Mouse (Mus musculus): ENCODE results near the gene 6330409D20Rik.

Gene 6330409D20Rik

GRCm38 (mm10) chr2:32740916-32741272 lies at the start of gene 6330409D20Rik:
TSS of gene 6330409D20Rik (minus strand) at chr2:32741016.
- no peak for TF ChIP-seq GATA4 (IDR thresholded peaks at IDR 0.05; ENCODE audit: insufficient replicate concordance, low read length)

DNA sequence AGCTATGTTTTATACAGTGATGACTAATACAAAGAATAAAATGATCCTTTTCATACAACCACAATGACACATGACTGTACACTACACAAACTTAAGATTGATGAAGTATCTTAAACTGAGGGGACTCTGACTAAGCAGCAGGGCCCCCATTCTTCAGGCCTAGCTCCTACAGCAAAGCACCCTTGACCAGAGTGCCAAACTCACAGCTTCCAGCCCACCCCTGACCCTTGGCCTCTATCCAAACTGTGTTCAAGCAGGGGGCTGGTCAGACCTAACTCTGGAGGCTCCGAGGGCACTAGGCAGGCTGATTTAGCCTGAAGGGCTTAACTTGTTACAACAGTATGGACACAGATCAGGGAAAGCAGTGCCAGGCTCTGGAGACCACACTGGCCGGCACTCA lies 47.8 kb upstream of the 6330409D20Rik start:
- TF ChIP-seq GATA4 (IDR thresholded peaks at IDR 0.05; ENCODE audit: insufficient replicate concordance, low read length) = no peak

- no peak for TF ChIP-seq GATA4 (IDR thresholded peaks at IDR 0.05; ENCODE audit: insufficient replicate concordance, low read length)
Measured at GRCm38 (mm10) chr2:32787176-32787575, 46.4 kb upstream of the 6330409D20Rik start.

GRCm38 (mm10) chr2:32784048-32784681 lies 43.3 kb upstream of the 6330409D20Rik start, which contains the start of gene Cfap157:
TSS of gene Cfap157 (minus strand) at chr2:32784428.
- TF ChIP-seq GATA4 (IDR thresholded peaks at IDR 0.05; ENCODE audit: insufficient replicate concordance, low read length) = no peak

DNA sequence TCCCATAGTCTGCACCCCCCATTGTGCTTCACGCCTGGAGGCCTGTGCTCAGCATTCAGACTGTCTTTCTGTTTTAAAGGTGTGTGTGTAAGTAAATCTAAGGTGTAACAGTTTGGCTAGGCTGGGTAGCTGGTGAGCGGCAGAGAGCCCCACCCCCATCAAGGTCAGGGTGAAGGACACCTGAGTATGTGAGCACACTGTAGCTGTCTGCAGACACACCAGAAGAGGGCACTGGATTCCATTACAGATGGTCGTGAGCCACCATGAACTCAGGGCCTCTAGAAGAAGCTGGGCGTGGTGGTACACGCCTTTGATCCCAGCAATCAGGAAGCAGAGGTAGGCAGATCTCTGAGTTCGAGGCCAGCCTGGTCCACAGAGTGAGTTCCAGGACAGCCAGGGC lies 40.9 kb upstream of the 6330409D20Rik start:
- no peak for TF ChIP-seq GATA4 (IDR thresholded peaks at IDR 0.05; ENCODE audit: insufficient replicate concordance, low read length)

GRCm38 (mm10) chr2:32779714-32780113 lies 38.9 kb upstream of the 6330409D20Rik start:
- TF ChIP-seq GATA4 (IDR thresholded peaks at IDR 0.05; ENCODE audit: insufficient replicate concordance, low read length) = no peak

- no peak for TF ChIP-seq GATA4 (IDR thresholded peaks at IDR 0.05; ENCODE audit: insufficient replicate concordance, low read length)
Measured at GRCm38 (mm10) chr2:32779131-32779530, 38.3 kb upstream of the 6330409D20Rik start.

- no peak for TF ChIP-seq GATA4 (IDR thresholded peaks at IDR 0.05; ENCODE audit: insufficient replicate concordance, low read length)
Measured at GRCm38 (mm10) chr2:32778081-32778480, 37.3 kb upstream of the 6330409D20Rik start.

- no peak for TF ChIP-seq GATA4 (IDR thresholded peaks at IDR 0.05; ENCODE audit: insufficient replicate concordance, low read length)
Measured at GRCm38 (mm10) chr2:32776192-32776591, 35.4 kb upstream of the 6330409D20Rik start.

DNA sequence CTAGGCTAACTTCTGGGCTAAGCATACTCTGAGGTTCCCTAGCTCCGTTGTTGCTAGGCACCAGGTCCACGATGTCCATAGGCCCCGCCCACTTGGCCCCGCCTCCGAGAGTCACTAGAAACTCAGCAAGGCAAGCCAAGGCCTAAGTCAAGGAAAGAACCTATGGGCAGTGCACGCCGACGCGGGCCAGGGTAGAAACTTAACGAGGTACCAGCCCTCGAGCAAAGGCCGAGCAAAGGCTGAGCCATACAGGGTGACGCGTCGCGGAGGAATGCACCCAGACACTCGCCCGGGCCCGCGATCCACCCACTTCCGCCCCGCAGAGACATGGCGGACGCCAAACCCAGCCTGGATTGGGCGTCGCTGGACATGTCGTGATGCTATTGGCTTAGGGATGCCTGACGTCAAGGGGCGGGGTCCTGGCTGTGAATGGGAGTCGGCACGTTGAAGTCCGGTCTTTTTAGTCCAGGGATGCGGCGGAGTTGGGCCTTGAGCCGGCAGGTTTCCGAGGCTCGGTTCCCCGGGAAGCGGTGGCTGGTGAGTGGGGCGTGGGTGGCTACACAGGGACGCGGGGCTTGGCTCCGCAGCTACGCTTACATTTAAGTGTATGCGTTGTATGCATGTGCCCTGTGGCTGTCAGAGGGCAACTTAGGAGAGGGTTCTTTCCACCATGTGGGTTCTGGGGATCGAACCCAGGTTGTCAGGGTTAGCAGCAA lies 34.7 kb upstream of the 6330409D20Rik start, which contains the start of the genes Ttc16 and Ptrh1:
Gene Ttc16, minus strand, starts transcription at position 275 of the 716 bp plus-strand sequence.
Gene Ptrh1, plus strand, starts transcription at position 428 of the 716 bp plus-strand sequence.
- TF ChIP-seq GATA4 (IDR thresholded peaks at IDR 0.05; ENCODE audit: insufficient replicate concordance, low read length) = no peak

- no peak for TF ChIP-seq GATA4 (IDR thresholded peaks at IDR 0.05; ENCODE audit: insufficient replicate concordance, low read length)
Measured at GRCm38 (mm10) chr2:32772626-32773279, 31.9 kb upstream of the 6330409D20Rik start.

DNA sequence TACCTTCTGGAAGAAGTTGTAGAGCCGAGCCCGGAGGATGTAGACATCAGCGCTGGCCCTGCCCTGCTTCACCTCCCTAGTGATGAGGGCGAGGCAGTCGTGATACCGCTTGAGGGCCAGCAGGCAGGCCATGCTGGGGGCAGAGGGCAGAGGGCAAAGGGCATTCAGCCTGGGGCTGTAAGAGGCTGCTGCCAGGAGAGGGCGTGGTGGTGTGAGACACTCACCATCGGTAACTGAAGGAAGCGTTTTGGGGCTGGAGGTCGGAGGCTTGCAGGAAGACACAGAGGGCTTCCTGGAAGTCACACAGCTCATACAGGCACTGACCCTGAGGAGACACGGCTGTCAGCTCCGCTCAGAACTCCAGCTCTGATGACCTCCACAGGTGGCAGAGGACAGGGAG lies 31.1 kb upstream of the 6330409D20Rik start:
- no peak for TF ChIP-seq GATA4 (IDR thresholded peaks at IDR 0.05; ENCODE audit: insufficient replicate concordance, low read length)

DNA sequence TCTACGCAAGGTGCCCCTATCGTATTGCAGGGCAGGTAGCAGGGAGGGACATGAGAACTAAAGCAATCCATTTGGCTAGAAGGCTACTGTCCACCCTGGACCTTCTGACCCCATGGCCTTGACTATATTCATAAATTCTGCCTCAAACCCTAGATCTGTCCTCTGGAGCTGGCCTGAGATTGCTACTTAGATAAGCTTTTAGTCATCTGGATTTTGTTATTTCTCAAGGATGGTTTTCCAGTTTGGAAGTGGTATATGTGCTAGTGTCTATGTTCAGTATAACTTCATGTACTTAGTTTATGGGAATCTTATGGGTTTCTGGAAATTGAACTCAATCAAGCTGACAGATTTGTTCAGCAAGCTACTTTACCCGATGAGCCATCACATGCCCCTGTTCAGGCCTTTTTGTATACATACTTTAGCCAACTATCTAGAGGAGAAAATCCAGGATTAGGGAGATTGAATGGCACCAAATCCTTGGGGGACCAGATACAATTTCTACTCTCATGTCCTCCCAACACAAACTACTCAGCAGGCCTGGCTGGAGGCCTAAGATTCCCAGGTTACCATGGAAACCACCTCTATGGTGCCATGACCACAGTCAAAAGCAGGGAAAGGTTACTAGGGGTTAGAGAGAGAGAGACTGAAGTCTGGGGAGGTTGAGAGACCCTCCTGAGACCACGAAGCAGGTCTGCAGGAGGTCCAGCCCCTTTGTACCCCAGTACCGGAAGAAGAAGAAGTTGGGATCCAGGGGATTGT lies 28.7 kb upstream of the 6330409D20Rik start:
- TF ChIP-seq GATA4 (IDR thresholded peaks at IDR 0.05; ENCODE audit: insufficient replicate concordance, low read length) = no peak

DNA sequence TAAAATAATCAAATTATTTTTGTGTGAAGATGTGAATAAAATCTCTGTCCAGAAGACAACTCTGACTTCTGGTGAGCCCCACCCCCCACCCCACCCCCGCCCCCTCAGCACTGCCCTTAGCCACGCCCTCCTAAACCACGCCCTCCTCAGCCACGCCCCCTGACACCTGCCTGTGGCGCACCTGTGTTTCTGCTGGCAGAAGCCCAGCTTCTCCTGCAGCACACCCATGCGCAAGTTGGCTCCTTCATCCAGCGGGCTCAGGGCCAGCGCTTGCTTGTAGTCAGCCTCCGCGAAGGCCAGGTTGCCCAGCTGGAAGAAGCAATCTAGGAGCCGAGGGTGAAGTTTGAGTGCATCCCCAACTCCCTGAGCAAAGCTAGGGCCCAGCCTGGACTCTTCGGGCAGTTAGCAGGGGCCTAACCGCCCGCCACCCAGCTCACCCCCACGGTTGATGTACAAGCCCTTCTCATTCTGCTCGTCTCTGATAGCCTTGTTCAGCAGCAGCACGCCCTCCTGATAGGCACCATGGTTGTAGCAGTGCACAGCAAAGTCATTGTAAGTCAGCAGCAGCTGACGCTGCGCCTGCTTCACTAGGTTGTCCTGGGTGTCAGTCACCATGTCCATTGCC lies 28.0 kb upstream of the 6330409D20Rik start:
- TF ChIP-seq GATA4 (IDR thresholded peaks at IDR 0.05; ENCODE audit: insufficient replicate concordance, low read length) = no peak

GRCm38 (mm10) chr2:32767241-32767640 lies 26.4 kb upstream of the 6330409D20Rik start:
- no peak for TF ChIP-seq GATA4 (IDR thresholded peaks at IDR 0.05; ENCODE audit: insufficient replicate concordance, low read length)

All from liver, adult (tissue).